Mouse (Mus musculus) midbrain, embryonic 11.5 days (tissue): ENCODE data around the gene Ehbp1. TPM values are rescaled to one million over a fixed set of nuclear protein-coding genes. Genes with fewer than 3 reads are reported as not detected.

Experiments used
- ATAC-seq: fragments of 200-750 bp; cut with Nextera tagmentation; 2 replicates; pipeline ENCODE4 v1.8.0; 2017; ENCODE audit warnings: moderate TSS enrichment, moderate library complexity; ENCODE audit not compliant: low FRiP score
- DNase-seq: peaks from one replicate; pipeline ENCODE4 v3.0.0; 2015; ENCODE audit warnings: low spot score; ENCODE audit errors: missing footprints
- H3K27ac ChIP-seq: fragments of 300-500 bp; sonication (generic); 2 replicates; pipeline ENCODE4 v1.5.1; 2014; ENCODE audit warnings: low read depth, low read length
- H3K27me3 ChIP-seq: fragments of 300-500 bp; sonication (generic); 2 replicates; pipeline ENCODE4 v1.6.1; 2014; ENCODE audit warnings: mild to moderate bottlenecking, low read length, moderate library complexity, mixed read lengths; ENCODE audit not compliant: control insufficient read depth, insufficient read depth
- H3K36me3 ChIP-seq: fragments of 300-500 bp; sonication (generic); 2 replicates; pipeline ENCODE4 v1.6.1; 2014; ENCODE audit warnings: mild to moderate bottlenecking, low read length, moderate library complexity, mixed read lengths; ENCODE audit not compliant: control insufficient read depth, insufficient read depth
- H3K4me1 ChIP-seq: fragments of 300-500 bp; sonication (generic); 2 replicates; pipeline ENCODE4 v1.6.1; 2014; ENCODE audit warnings: low read length; ENCODE audit not compliant: control insufficient read depth, insufficient read depth
- H3K4me2 ChIP-seq: fragments of 300-500 bp; sonication (generic); 2 replicates; pipeline ENCODE4 v1.6.1; 2014; ENCODE audit warnings: mild to moderate bottlenecking, moderate library complexity
- H3K4me3 ChIP-seq: fragments of 300-500 bp; sonication (generic); 2 replicates; pipeline ENCODE4 v1.5.1; 2014; ENCODE audit warnings: low read depth, low read length
- H3K9ac ChIP-seq: fragments of 300-500 bp; sonication (generic); 2 replicates; pipeline ENCODE4 v1.6.1; 2014; ENCODE audit warnings: low read length
- H3K9me3 ChIP-seq: fragments of 300-500 bp; sonication (generic); 2 replicates; pipeline ENCODE4 v1.6.1; 2016; ENCODE audit warnings: low read length; ENCODE audit not compliant: control insufficient read depth
- WGBS: fragments of 180-500 bp; shearing (Covaris S2); extraction: QIAGEN DNeasy Blood & Tissue Kit; methylation state at CpG from one replicate; pipeline ENCODE4 v1.1.7; 2014; 5-methylcytosine and 5-hydroxymethylcytosine counted together
- polyA plus RNA-seq: library from polyadenylated mRNA; unstranded; fragments of >200 nt; fragmentation: Nextera tagmentation; extraction: Ambion mirVana; gene quantifications from 2 replicates; pipeline ENCODE4 v1.2.1, GENCODE M21; 2014

Gene Ehbp1
- polyA plus RNA-seq, 1 experiment from 2014 or later: 17.1 TPM

GRCm38 (mm10) chr11:22005281-22005870 is 336.7 kb downstream of the Ehbp1 start:
- Histone ChIP-seq H3K9ac (peak overlapping the region; percentile 97), H3K36me3 (no peaks in the 10 kb centered on the region), H3K27ac (peak overlapping the region; percentile 96), H3K4me1 (peaks cover 37% of the 10 kb centered on the region), H3K4me3 (peak overlapping the region; percentile 89), H3K9me3 (no peaks in the 10 kb centered on the region), H3K4me2 (peak overlapping the region; percentile 81), H3K27me3 (no peaks in the 10 kb centered on the region)
- DNase-seq (peak; percentile 96), ATAC-seq (no peak)
- WGBS: 2% methylated on average over 9 of the region's 9 CpGs

GRCm38 (mm10) chr11:22004331-22004841 is 337.7 kb downstream of the Ehbp1 start:
- H3K4me1 ChIP-seq: peaks cover 31% of the 10 kb centered on the region
- peak overlapping the region; percentile 96 for H3K27ac ChIP-seq
- H3K9ac ChIP-seq: peak overlapping the region; percentile 97

GRCm38 (mm10) chr11:22003341-22003981 is 338.6 kb downstream of the Ehbp1 start:
- Histone ChIP-seq H3K27me3 (no peaks in the 10 kb centered on the region), H3K4me2 (peak overlapping the region; percentile 81), H3K4me3 (peak overlapping the region; percentile 89), H3K27ac (peak overlapping the region; percentile 96), H3K36me3 (no peaks in the 10 kb centered on the region), H3K4me1 (peaks cover 28% of the 10 kb centered on the region), H3K9me3 (no peaks in the 10 kb centered on the region), H3K9ac (peak overlapping the region; percentile 97)
- ATAC-seq (no peak), DNase-seq (peak; percentile 98)
- WGBS: under 1% methylated on average over 31 of the region's 31 CpGs

More at GRCm38 (mm10) chr11:22004331-22004841, 337.7 kb downstream of the Ehbp1 start:
- Histone ChIP-seq H3K27me3 (no peaks in the 10 kb centered on the region), H3K4me2 (peak overlapping the region; percentile 81), H3K4me3 (peak overlapping the region; percentile 89), H3K9me3 (no peaks in the 10 kb centered on the region), H3K36me3 (no peaks in the 10 kb centered on the region)
- ATAC-seq: peak; percentile 28
- peak; percentile 98 for DNase-seq
- WGBS: 0% methylated on average over 17 of the region's 18 CpGs

- WGBS: under 1% methylated on average over 34 of the region's 34 CpGs
- peak within 1 kb of the TSS; percentile 89 for H3K4me3 ChIP-seq
- DNase-seq (no peak), ATAC-seq (0 out of 2 replicates have a peak, but pooled peaks have one; percentile 1)
- no peaks in the 10 kb centered on the region for H3K9me3 ChIP-seq
- peaks cover 28% of the 10 kb centered on the region for H3K4me1 ChIP-seq
- no peaks in the 10 kb centered on the region for H3K27me3 ChIP-seq
- no peaks in the 10 kb centered on the region for H3K36me3 ChIP-seq
- peak within 1 kb of the TSS; percentile 97 for H3K9ac ChIP-seq
- H3K4me2 ChIP-seq: peak within 1 kb of the TSS; percentile 81
- peak within 1 kb of the TSS; percentile 96 for H3K27ac ChIP-seq
These were observed 339.2 kb downstream of the Ehbp1 start, which contains the start of gene Otx1 for GRCm38 (mm10) chr11:22002783-22003340. Gene Otx1, minus strand, starts transcription at chr11:22002897.

GRCm38 (mm10) chr11:22002062-22002782 is 339.9 kb downstream of the Ehbp1 start:
- H3K4me1 ChIP-seq: peaks cover 23% of the 10 kb centered on the region
- H3K27me3 ChIP-seq: no peaks in the 10 kb centered on the region
- H3K36me3 ChIP-seq: no peaks in the 10 kb centered on the region
- under 1% methylated on average over 34 of the region's 34 CpGs for WGBS
- DNase-seq (peak; percentile 97), ATAC-seq (no peak)
- peak overlapping the region; percentile 89 for H3K4me3 ChIP-seq
- peak overlapping the region; percentile 81 for H3K4me2 ChIP-seq
- H3K27ac ChIP-seq: peak overlapping the region; percentile 96
- H3K9me3 ChIP-seq: no peaks in the 10 kb centered on the region
- peak overlapping the region; percentile 97 for H3K9ac ChIP-seq

- Histone ChIP-seq H3K4me1 (peaks cover 26% of the 10 kb centered on the region), H3K36me3 (no peaks in the 10 kb centered on the region; the same call in 1 of the 2 replicates), H3K9me3 (no peaks in the 10 kb centered on the region), H3K27me3 (no peaks in the 10 kb centered on the region), H3K4me2 (peak overlapping the region; percentile 81), H3K4me3 (peak overlapping the region; percentile 89), H3K9ac (peak overlapping the region; percentile 97), H3K27ac (peak overlapping the region; percentile 96)
- ATAC-seq: peak; percentile 85
- WGBS: under 1% methylated on average over 54 of the region's 59 CpGs
- peak; percentile 98 for DNase-seq
These were observed 340.6 kb downstream of the Ehbp1 start for GRCm38 (mm10) chr11:22001321-22002061.

- peak overlapping the region; percentile 97 for H3K9ac ChIP-seq
- H3K36me3 ChIP-seq: peaks cover 5% of the 10 kb centered on the region; the same call in 1 of the 2 replicates
- H3K4me2 ChIP-seq: peak overlapping the region; percentile 81
- H3K27me3 ChIP-seq: no peaks in the 10 kb centered on the region
- ATAC-seq (no peak), DNase-seq (peak; percentile 97)
- H3K27ac ChIP-seq: peak overlapping the region; percentile 96
- H3K9me3 ChIP-seq: no peaks in the 10 kb centered on the region
- H3K4me1 ChIP-seq: peaks cover 25% of the 10 kb centered on the region
- H3K4me3 ChIP-seq: peak overlapping the region; percentile 89
- under 1% methylated on average over 46 of the region's 48 CpGs for WGBS
These were observed 341.6 kb downstream of the Ehbp1 start for GRCm38 (mm10) chr11:22000316-22001076.
